Mouse (Mus musculus) cerebellum, postnatal 10 days (tissue): ENCODE measurements around the gene Ociad1.

Source experiments
- DNase-seq, 2 experiments: peaks; one replicate each; pipeline ENCODE4 v3.0.0; 2021; ENCODE audit warnings: mixed read lengths in 2 of 2

Gene Ociad1

GRCm38 (mm10) chr5:73339779-73340722, 47.5 kb downstream of the Ociad1 start:
- DNase-seq: no peak

- no peak for DNase-seq
Measured at GRCm38 (mm10) chr5:73340723-73341235, 48.2 kb downstream of the Ociad1 start, which contains the start of gene Ociad2. Gene Ociad2 (minus strand): TSS chr5:73341028.

- DNase-seq: peak; percentile 18 to 28
Measured at GRCm38 (mm10) chr5:73342701-73343355, 50.2 kb downstream of the Ociad1 start.

- DNase-seq: peak; percentile 32 to 36
Measured at GRCm38 (mm10) chr5:73344310-73344709, 51.7 kb downstream of the Ociad1 start.

GRCm38 (mm10) chr5:73345254-73345653, 52.7 kb downstream of the Ociad1 start:
- no peak for DNase-seq

- no peak for DNase-seq
Measured at GRCm38 (mm10) chr5:73349514-73349913, 56.9 kb downstream of the Ociad1 start.

GRCm38 (mm10) chr5:73351796-73352195, 59.2 kb downstream of the Ociad1 start:
- DNase-seq: no peak

- DNase-seq: peak; percentile 33 to 36
Measured at GRCm38 (mm10) chr5:73353519-73353918, 60.9 kb downstream of the Ociad1 start.

GRCm38 (mm10) chr5:73353978-73354377, 61.4 kb downstream of the Ociad1 start:
- no peak for DNase-seq

GRCm38 (mm10) chr5:73355393-73355792, 62.8 kb downstream of the Ociad1 start:
- no peak for DNase-seq

- DNase-seq: no peak
Measured at GRCm38 (mm10) chr5:73359134-73359751, 66.7 kb downstream of the Ociad1 start.

- no peak for DNase-seq
Measured at GRCm38 (mm10) chr5:73359752-73360141, 67.2 kb downstream of the Ociad1 start.

- DNase-seq: no peak
Measured at GRCm38 (mm10) chr5:73360240-73360639, 67.7 kb downstream of the Ociad1 start.

GRCm38 (mm10) chr5:73362338-73362737, 69.8 kb downstream of the Ociad1 start:
- no peak for DNase-seq

- DNase-seq: no peak
Measured at GRCm38 (mm10) chr5:73362791-73363190, 70.2 kb downstream of the Ociad1 start.
